Comparison of ENCODE assay signal across 11 mouse cellular contexts in genomic region chr17:27119540-27119895, GRCm38 (mm10). TPM values are rescaled to one million over a fixed set of nuclear protein-coding genes. Genes with fewer than 3 reads are reported as not detected.
"Had no signal": no experiment of that assay in that cellular context is flagged by ENCODE, and none has a peak within 500 bp of the region (broad histone marks: within the 10 kb centered on the region; RNA-seq: fewer than 3 reads in every experiment).

No protein-coding gene starts in this region.

- DNase-seq: liver, postnatal 0 days; lung, adult 2 months; lung, postnatal 36 days; right cerebral cortex, postnatal 14 days; thymus, adult 18-20 months; thymus, postnatal 14 days; thymus, postnatal 36 days had no signal

- ATAC-seq: liver, postnatal 0 days; lung, postnatal 0 days; midbrain, embryonic 15.5 days had no signal

RNA-seq across cellular contexts. Expression of gene Ip6k3, which starts 48.1 kb away (rescaled TPM):
- total RNA-seq: megakaryocyte progenitor cell, adult 5-6 weeks; neutrophil, adult 5-6 weeks had no signal
